Mouse (Mus musculus) embryonic stem cell, embryonic (primary cell): ENCODE data around the gene Atp8a2.

ENCODE experiments used
- CTCF ChIA-PET, 4 experiments: fragments of 300-600 bp in 2 of 4; fragments of 350-600 bp in 2 of 4; sonication (Branson Sonifier 250); formaldehyde crosslinking; loops; one replicate each; lab custom pipeline; 2022; ENCODE audit warnings: inconsistent platforms in 2 of 4; lab: Charles Lee
- POLR2A ChIA-PET, 4 experiments: fragments of 300-600 bp in 2 of 4; fragments of 350-600 bp in 2 of 4; sonication (Branson Sonifier 250); formaldehyde crosslinking; loops; one replicate each; lab custom pipeline; 2022; ENCODE audit warnings: antibody characterized with exemption in 4 of 4, inconsistent platforms in 1 of 4; lab: Charles Lee

Atp8a2 gene

DNA sequence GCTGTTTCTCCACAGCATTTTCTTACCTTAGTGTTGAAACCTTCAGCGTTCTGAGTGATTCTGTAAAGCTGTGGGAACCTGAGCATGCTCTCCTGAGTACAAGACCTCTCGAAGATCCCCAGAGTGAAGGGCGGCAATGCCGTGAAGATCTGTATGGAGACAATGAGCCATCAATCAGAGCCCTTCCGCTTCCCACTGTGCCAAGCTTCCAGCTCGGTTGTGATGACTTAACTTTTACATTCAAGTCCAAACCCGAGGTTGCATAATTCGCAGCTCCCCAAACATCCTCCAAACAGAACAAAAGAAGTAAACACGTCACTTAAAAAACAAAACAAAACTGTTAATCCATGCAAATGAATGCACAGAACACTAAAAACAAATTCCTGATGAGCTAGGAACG, 403.1 kb downstream of the Atp8a2 start:
- POLR2A ChIA-PET, result interaction anchor here in 2 of 4 experiments (0.6 to 1.0 kb wide), 2 partner anchors 53 to 170 kb away, joined by 3 to 4 read pairs; no protein-coding TSS in a partner anchor
- CTCF ChIA-PET, result interaction anchor here (0.6 to 1.5 kb wide), 4 partner anchors 13 to 184 kb away, joined by 3 to 15 read pairs (median 4); no protein-coding TSS in a partner anchor

- POLR2A ChIA-PET, result interaction anchor here in 1 of 4 experiments (0.6 kb wide), 1 partner anchor 106 kb away, joined by 6 read pairs; no protein-coding TSS in a partner anchor
- CTCF ChIA-PET, result no interaction called here
These were observed 413.3 kb downstream of the Atp8a2 start for GRCm38 (mm10) chr14:59783348-59784341.

DNA sequence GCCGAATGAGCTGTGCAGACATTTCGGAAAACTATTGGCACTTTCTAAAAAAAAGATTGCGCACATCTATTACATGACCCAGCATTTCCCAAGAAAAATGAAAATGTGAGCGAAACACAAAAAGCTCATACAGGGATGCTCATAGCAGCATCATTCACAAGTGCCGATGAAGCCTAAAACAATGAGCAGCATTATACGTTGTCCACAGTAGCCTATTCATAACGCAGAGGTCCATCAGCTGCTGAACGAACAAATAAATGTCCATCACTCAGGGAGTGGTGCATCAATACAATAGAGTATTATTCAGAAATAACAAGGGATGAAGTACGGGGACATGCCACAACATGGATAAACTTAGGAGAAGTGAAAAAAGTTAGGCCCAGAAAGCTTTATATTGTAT, 416.6 kb downstream of the Atp8a2 start:
- ChIA-PET CTCF (interaction anchor here in 1 of 4 experiments (0.5 kb wide), 1 partner anchor 25 kb away, joined by 7 read pairs; no protein-coding TSS in a partner anchor), POLR2A (no interaction called here)

- ChIA-PET CTCF (no interaction called here), POLR2A (no interaction called here)
These were observed 434.8 kb downstream of the Atp8a2 start for GRCm38 (mm10) chr14:59762227-59762626.

- CTCF ChIA-PET, result no interaction called here
- POLR2A ChIA-PET, result no interaction called here
These were observed 437.0 kb downstream of the Atp8a2 start for GRCm38 (mm10) chr14:59759900-59760493.

DNA sequence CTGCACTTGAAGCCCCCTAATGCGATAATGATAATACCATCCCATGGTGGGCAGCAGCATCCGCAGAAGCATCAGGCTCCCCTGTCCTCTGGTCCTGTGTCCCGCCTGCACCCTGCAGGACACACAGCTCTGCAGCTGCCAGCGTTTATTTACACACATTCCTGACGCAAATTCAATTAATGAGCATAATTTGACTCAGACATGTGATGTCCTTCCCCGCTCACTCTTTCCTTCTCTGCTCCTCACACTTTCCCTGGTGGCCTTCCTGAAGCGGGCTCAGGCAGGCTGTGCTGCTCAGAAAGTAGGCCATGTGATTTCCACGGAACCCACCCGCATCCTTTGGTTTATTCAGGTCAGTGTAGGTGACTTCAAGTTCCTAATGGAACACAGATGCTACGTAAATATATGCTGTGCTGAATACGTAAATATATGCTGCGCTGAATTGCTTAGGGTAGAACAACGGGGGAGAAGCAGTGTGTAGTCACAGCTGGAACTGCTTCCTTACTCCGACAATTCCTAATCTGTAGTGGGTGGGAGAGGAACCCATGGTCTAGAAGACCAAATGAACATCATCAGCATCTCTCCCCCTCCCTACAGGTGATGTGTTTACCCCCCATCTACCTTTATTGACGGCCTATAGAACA, 437.7 kb downstream of the Atp8a2 start:
- ChIA-PET POLR2A (no interaction called here), CTCF (no interaction called here)

GRCm38 (mm10) chr14:59752401-59752800, 444.6 kb downstream of the Atp8a2 start:
- POLR2A ChIA-PET, result interaction anchor here in 1 of 4 experiments (1.2 kb wide), 1 partner anchor 13 kb away, joined by 3 read pairs; no protein-coding TSS in a partner anchor
- CTCF ChIA-PET, result no interaction called here

- POLR2A ChIA-PET, result no interaction called here
- CTCF ChIA-PET, result no interaction called here
These were observed 447.0 kb downstream of the Atp8a2 start for GRCm38 (mm10) chr14:59750005-59750404.

DNA sequence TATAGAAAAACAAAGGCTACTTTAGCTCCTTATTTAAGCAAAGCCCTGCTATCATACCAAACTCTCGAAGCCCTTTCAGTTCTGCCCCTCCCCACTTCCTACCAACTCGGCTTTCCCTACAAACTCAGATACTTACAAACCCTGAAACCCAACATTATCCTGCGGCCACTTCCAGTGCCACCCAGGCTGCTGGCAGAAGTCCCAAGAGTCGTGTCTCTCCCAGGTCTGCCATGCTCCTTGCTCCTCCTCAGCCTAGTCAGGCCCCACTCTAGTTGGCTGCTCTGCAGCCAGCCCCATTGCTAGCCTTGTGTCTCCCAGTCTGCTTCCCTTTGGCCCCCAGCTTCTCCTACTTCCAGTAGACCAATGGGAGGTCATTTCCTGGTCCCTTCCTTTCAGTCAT, 451.3 kb downstream of the Atp8a2 start:
- ChIA-PET POLR2A (no interaction called here), CTCF (no interaction called here)

DNA sequence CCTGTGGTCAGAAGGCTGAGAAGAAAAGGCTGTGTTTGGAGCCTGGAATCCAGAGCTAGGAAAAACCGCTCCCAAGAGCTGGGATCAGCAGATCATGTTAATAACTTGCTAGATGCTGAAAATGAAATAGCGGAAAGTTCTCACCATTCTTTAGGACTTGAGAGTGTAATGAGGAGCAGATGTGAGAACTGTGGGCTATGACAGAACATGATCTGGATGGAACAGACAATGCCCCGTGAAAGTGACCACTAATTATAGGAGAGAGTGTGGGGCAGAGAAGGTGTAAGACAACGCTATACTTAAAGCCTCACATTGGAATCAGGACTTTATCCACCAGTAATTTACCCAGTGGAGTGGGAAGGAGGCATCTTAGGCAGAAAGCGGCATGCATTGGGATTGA, 455.2 kb downstream of the Atp8a2 start:
- ChIA-PET CTCF (no interaction called here), POLR2A (no interaction called here)

- POLR2A ChIA-PET, result interaction anchor here in 1 of 4 experiments (0.6 to 0.8 kb wide), 2 partner anchors 13 to 141 kb away, joined by 3 read pairs; no protein-coding TSS in a partner anchor
- CTCF ChIA-PET, result no interaction called here
These were observed 457.5 kb downstream of the Atp8a2 start for GRCm38 (mm10) chr14:59739446-59739845.

DNA sequence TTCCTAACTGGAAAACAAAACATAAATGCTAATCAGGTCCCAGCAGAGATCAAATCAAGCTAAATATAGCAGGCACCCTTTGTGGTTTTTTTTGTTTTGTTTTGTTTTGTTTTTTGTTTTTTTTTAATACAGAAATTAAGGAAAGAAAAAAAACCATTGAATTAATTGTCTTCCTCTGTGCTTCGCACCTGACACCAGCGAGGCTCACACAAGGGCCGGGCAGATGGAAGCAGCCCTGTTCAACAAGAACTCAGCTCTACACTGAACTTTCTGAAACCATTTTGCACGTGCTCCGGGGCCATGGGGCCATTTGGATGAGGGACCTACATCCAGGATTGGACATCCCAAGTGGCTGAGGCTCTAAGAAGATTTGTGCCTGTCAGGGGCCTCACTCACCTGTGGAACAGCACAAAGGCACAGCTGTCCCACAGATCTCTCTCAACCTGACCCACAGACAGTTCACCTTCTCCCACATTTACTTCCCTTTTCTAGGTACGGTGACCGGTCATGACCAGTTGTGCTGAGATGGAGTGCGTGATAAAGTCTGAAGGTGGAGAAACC, 459.2 kb downstream of the Atp8a2 start:
- CTCF ChIA-PET, result interaction anchor here in 2 of 4 experiments (0.6 to 0.7 kb wide), 3 partner anchors 50 to 147 kb away, joined by 4 to 5 read pairs (median 5); no protein-coding TSS in a partner anchor
- POLR2A ChIA-PET, result interaction anchor here in 1 of 4 experiments (0.5 to 0.6 kb wide), 2 partner anchors 35 to 111 kb away, joined by 3 read pairs; no protein-coding TSS in a partner anchor

DNA sequence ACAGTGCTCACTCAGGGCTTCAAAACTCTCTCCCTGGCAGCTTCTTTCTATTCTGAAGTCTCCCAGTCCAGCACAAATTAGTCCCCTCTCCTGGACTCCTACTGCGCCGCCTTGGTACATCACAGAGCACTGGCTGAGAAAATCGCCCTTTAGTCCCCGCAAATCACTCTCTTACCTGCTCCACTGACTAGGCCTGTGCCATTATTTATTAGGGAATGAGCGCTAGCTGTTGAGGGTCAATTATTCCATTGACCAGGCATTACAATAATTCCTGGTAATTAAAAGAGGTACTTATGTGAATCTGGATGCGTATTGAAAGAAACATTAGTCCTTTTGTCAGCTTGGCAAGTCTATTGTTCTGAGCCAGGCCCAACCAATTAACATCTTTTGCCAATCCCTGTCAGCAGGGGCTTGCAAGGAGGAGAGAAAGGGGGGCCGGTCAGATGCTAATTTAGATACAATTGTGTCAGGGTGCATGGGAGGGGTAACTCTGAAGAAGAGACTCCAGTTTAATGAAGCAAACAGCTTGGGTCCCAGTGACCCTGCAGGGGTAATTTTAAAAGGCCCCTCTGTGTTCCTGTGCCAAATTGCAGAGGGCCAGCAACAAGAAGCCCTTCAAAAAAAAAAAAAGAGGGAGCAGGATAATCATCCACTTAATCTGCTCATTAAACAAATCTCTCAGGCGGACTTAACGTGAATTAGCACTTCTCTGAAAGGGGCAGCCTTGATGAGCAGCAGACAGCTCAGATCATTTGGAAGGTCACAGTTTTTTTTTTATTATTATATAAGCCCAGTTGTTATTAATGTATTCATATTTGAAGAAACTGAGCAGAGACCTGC, 459.9 kb downstream of the Atp8a2 start:
- POLR2A ChIA-PET, result interaction anchor here in 2 of 4 experiments (0.6 to 0.7 kb wide), 3 partner anchors 34 to 1456 kb away, joined by 3 to 6 read pairs (median 4); no protein-coding TSS in a partner anchor
- CTCF ChIA-PET, result interaction anchor here in 2 of 4 experiments (0.6 to 1.1 kb wide), 3 partner anchors 50 to 130 kb away, joined by 4 to 6 read pairs (median 5); no protein-coding TSS in a partner anchor

DNA sequence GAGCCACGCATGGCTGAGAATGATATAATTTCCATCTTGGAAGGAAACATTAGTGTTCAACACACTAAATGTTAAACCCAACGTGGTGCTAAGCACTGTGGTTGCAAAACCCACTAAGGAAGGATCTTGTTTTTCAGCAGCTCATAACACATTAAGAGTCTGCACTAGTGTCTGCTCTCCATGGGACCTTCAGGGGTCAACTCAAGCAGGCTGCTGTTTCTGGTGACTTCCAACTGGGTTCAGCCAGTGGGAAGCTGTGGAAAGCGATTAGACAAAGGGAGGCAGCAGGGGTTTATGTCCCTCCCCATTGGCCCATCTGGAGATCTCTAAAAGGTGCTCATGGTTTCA, 467.0 kb downstream of the Atp8a2 start:
- CTCF ChIA-PET, result interaction anchor here in 1 of 4 experiments (0.6 kb wide), 1 partner anchor 117 kb away, joined by 3 read pairs; no protein-coding TSS in a partner anchor

GRCm38 (mm10) chr14:59729298-59730042, 467.5 kb downstream of the Atp8a2 start:
- ChIA-PET POLR2A (no interaction called here), CTCF (no interaction called here)

More for the DNA sequence above, 467.0 kb downstream of the Atp8a2 start:
- POLR2A ChIA-PET, result no interaction called here

DNA sequence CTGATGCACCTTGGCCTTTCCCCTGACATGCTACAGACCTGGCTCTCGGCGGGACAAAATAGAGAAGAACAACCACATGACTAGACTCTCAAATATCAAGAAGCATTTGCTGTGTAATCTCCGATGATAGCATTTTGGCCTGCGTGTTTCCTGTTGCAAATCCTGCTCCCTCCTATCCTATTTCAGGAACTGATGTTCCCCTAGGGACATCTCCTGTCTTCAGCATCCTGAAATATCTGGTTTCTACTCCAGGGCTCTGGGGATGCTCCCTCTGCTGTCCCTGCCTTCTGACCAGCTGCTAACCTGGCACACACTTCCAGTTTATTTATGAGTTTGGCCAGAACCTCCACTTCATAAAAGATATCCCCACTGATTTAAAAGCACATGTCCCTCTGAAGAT, 470.0 kb downstream of the Atp8a2 start:
- CTCF ChIA-PET, result no interaction called here
- POLR2A ChIA-PET, result no interaction called here

GRCm38 (mm10) chr14:59723163-59723562, 473.8 kb downstream of the Atp8a2 start:
- ChIA-PET POLR2A (interaction anchor here in 1 of 4 experiments (0.5 kb wide), 1 partner anchor 132 kb away, joined by 4 read pairs; no protein-coding TSS in a partner anchor), CTCF (interaction anchor here in 3 of 4 experiments (0.6 to 0.7 kb wide), 3 partner anchors 110 to 120 kb away, joined by 3 to 4 read pairs (median 3); no protein-coding TSS in a partner anchor)
